Mouse (Mus musculus) liver, embryonic 14.5 days (tissue): ENCODE measurements around the gene Atg5. TPM values are rescaled to one million over a fixed set of nuclear protein-coding genes. Genes with fewer than 3 reads are reported as not detected.

ENCODE experiments used
- ATAC-seq: fragments of 200-750 bp; cut with Nextera tagmentation; 2 replicates; pipeline ENCODE4 v1.8.0; 2017; ENCODE audit warnings: moderate number of reproducible peaks, mild to moderate bottlenecking, moderate library complexity; ENCODE audit not compliant: insufficient read depth
- DNase-seq, 3 experiments: peaks; one replicate each; pipeline ENCODE4 v3.0.0-alpha.2; 2012 to 2013; ENCODE audit warnings: low read depth in 3 of 3, low spot score in 3 of 3
- H3K27ac ChIP-seq: fragments of 300-500 bp; sonication (generic); 2 replicates; pipeline ENCODE4 v1.5.1; 2014; ENCODE audit warnings: moderate library complexity, mild to moderate bottlenecking, control low read depth, inconsistent platforms
- H3K27me3 ChIP-seq: fragments of 300-500 bp; sonication (generic); 2 replicates; pipeline ENCODE4 v1.6.1; 2014; ENCODE audit warnings: mild to moderate bottlenecking, low read length, moderate library complexity; ENCODE audit not compliant: control insufficient read depth, insufficient read depth
- H3K36me3 ChIP-seq: fragments of 300-500 bp; sonication (generic); replicated peaks from 2 replicates; pipeline ENCODE4 v1.6.1; 2014; ENCODE audit warnings: low read depth; ENCODE audit not compliant: control insufficient read depth, insufficient read depth
- H3K4me1 ChIP-seq, 2 experiments: fragments of 200-500 bp in 1 of 2; fragments of 300-500 bp in 1 of 2; sonication (generic) in 1 of 2; replicated peaks; 2 replicates each; pipeline ENCODE4 v1.6.1; 2012 to 2014; ENCODE audit warnings: antibody characterized with exemption in 1 of 2, inconsistent platforms in 1 of 2, low read length in 1 of 2; ENCODE audit not compliant: control insufficient read depth in 2 of 2, insufficient read depth in 2 of 2
- H3K4me2 ChIP-seq: fragments of 300-500 bp; sonication (generic); 2 replicates; pipeline ENCODE4 v1.6.1; 2014; ENCODE audit warnings: low read depth, mild to moderate bottlenecking, control low read depth, moderate library complexity
- H3K4me3 ChIP-seq, 2 experiments: fragments of 200-500 bp in 1 of 2; fragments of 300-500 bp in 1 of 2; sonication (generic) in 1 of 2; 2 replicates each; pipeline ENCODE4 v1.5.1; 2012 to 2014; ENCODE audit warnings: low read depth in 2 of 2, low read length in 2 of 2, mild to moderate bottlenecking in 2 of 2, control low read depth in 1 of 2, inconsistent platforms in 1 of 2, moderate library complexity in 1 of 2; ENCODE audit not compliant: insufficient read depth in 1 of 2
- H3K9ac ChIP-seq: fragments of 300-500 bp; sonication (generic); replicated peaks from 2 replicates; pipeline ENCODE4 v1.6.1; 2014; ENCODE audit warnings: mild to moderate bottlenecking, control low read depth, moderate library complexity
- H3K9me3 ChIP-seq: fragments of 300-500 bp; sonication (generic); 2 replicates; pipeline ENCODE4 v1.6.1; 2016; ENCODE audit warnings: low read length, mixed read lengths; ENCODE audit not compliant: control insufficient read depth
- CTCF ChIP-seq: IDR thresholded peaks from 2 replicates; pipeline ENCODE4 v1.5.1; 2016; ENCODE audit warnings: antibody characterized with exemption, low read depth, control low read depth
- EP300 ChIP-seq: IDR thresholded peaks from 2 replicates; pipeline ENCODE4 v1.6.1; 2016; ENCODE audit warnings: antibody characterized with exemption, low read depth
- WGBS: fragments of 180-500 bp; shearing (Covaris S2); extraction: QIAGEN DNeasy Blood & Tissue Kit; methylation state at CpG from one replicate; pipeline ENCODE4 v1.1.7; 2014; ENCODE audit not compliant: insufficient replicate concordance; 5-methylcytosine and 5-hydroxymethylcytosine counted together
- microRNA counts: library from miRNA; unstranded; fragments of <30 nt; microRNA quantifications from one replicate; lab custom pipeline; 2016
- microRNA-seq: library from miRNA; unstranded; fragments of <30 nt; microRNA quantifications from one replicate; pipeline ENCODE4, GENCODE M21; 2016
- polyA plus RNA-seq, 2 experiments: library from polyadenylated mRNA; depleted of rRNA in 1 of 2; stranded (reverse) in 1 of 2; unstranded in 1 of 2; fragments of >200 nt; fragmentation: Nextera tagmentation in 1 of 2; extraction: Ambion mirVana in 1 of 2; gene quantifications; 2 replicates each; pipeline versions ENCODE4 v1.2.1 to v1.2.3; 2012 to 2014

Atg5 gene
- polyA plus RNA-seq, 2 experiments = 7.5 to 21.0 TPM

DNA sequence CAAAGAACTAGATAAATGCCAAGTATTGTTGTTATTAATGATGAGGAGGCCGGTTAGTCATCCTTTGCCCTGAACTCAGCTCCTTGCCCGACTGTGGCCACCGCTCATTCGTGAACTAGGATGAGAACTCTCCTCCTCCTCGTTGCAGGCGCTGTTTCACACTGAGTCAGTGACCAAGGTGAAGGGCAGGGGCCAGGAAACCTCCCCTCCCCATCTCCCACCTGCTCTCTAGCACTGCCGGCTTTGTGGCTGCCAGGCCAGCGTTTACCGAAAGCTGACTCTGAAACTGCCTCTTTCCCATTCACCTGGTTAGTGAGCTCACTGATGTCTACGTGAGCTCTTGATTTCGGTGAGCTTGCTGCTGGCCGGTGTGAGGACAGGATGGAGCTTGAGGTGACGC is 132.4 kb downstream of the Atg5 start:
- no peak overlapping the region for H3K27ac ChIP-seq
- H3K4me3 ChIP-seq = no peak overlapping the region
- no peak overlapping the region for H3K4me2 ChIP-seq
- no peaks in the 10 kb centered on the region for H3K27me3 ChIP-seq
- ATAC-seq = no peak
- DNase-seq = no peak
- TF ChIP-seq EP300 (no peak), CTCF (no peak)
- H3K4me1 ChIP-seq = no peaks in the 10 kb centered on the region
- no peaks in the 10 kb centered on the region for H3K9me3 ChIP-seq
- no peaks in the 10 kb centered on the region for H3K36me3 ChIP-seq
- 65% methylated on average over 13 of the region's 13 CpGs for WGBS
- no peak overlapping the region for H3K9ac ChIP-seq

GRCm38 (mm10) chr10:44401600-44401999 is 133.4 kb downstream of the Atg5 start:
- WGBS = 72% methylated on average over 10 of the region's 10 CpGs
- TF ChIP-seq EP300 (no peak), CTCF (no peak)
- H3K9ac ChIP-seq = no peak overlapping the region
- H3K4me1 ChIP-seq = no peaks in the 10 kb centered on the region
- H3K4me2 ChIP-seq = no peak overlapping the region
- H3K27me3 ChIP-seq = no peaks in the 10 kb centered on the region
- H3K27ac ChIP-seq = no peak overlapping the region
- no peaks in the 10 kb centered on the region for H3K36me3 ChIP-seq
- DNase-seq (no peak), ATAC-seq (no peak)
- H3K9me3 ChIP-seq = no peaks in the 10 kb centered on the region
- no peak overlapping the region for H3K4me3 ChIP-seq

DNA sequence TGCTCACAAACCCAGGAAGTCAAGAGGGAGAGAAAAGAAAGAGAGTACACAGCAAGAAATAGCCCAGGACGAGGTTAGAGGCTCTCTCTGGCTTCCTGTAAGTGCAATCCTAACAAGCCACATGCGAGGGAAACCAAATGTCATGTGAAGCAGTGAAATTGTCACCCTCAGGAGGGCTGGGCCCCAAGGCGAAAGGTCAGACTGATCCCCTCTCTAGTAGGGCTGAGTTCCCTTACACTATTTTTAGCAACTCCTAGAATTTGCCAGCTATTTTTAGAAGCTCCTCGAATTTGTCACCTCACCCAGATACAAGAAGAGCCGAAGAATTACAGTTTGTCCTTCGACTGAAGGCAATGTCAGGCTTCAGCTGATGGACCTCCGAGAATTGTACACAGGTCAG is 135.3 kb downstream of the Atg5 start:
- H3K9ac ChIP-seq = no peak overlapping the region
- no peaks in the 10 kb centered on the region for H3K36me3 ChIP-seq
- no peak overlapping the region for H3K4me2 ChIP-seq
- no peaks in the 10 kb centered on the region for H3K27me3 ChIP-seq
- H3K4me3 ChIP-seq = no peak overlapping the region
- H3K27ac ChIP-seq = no peak overlapping the region
- TF ChIP-seq CTCF (no peak), EP300 (no peak)
- ATAC-seq (no peak), DNase-seq (no peak)
- H3K4me1 ChIP-seq = no peaks in the 10 kb centered on the region
- no peaks in the 10 kb centered on the region for H3K9me3 ChIP-seq
- 34% methylated on average over 7 of the region's 7 CpGs for WGBS

GRCm38 (mm10) chr10:44409054-44409453 is 140.9 kb downstream of the Atg5 start:
- H3K9ac ChIP-seq = no peak overlapping the region
- no peaks in the 10 kb centered on the region for H3K27me3 ChIP-seq
- no peak for DNase-seq
- no peaks in the 10 kb centered on the region for H3K4me1 ChIP-seq
- TF ChIP-seq CTCF = no peak
- no peak overlapping the region for H3K4me3 ChIP-seq
- WGBS = 60% methylated on average over 10 of the region's 10 CpGs
- no peak for ATAC-seq
- H3K36me3 ChIP-seq = no peaks in the 10 kb centered on the region
- H3K27ac ChIP-seq = no peak overlapping the region
- H3K4me2 ChIP-seq = no peak overlapping the region
- no peaks in the 10 kb centered on the region for H3K9me3 ChIP-seq

GRCm38 (mm10) chr10:44409958-44410357 is 141.8 kb downstream of the Atg5 start:
- DNase-seq (no peak), ATAC-seq (no peak)
- TF ChIP-seq CTCF = no peak
- TF ChIP-seq EP300 = no peak

More at GRCm38 (mm10) chr10:44409958-44410357, 141.8 kb downstream of the Atg5 start:
- Histone ChIP-seq H3K4me3 (no peak overlapping the region), H3K4me2 (no peak overlapping the region), H3K9me3 (no peaks in the 10 kb centered on the region), H3K4me1 (no peaks in the 10 kb centered on the region), H3K27ac (no peak overlapping the region), H3K9ac (no peak overlapping the region), H3K36me3 (no peaks in the 10 kb centered on the region), H3K27me3 (no peaks in the 10 kb centered on the region)
- WGBS = 36% methylated on average over 11 of the region's 11 CpGs

MicroRNAs encoded within 50 kb of the gene (microRNA counts, 519-probe panel; counts per million panel counts)
- 69.9 counts per million for microRNA mmu-miR-1929 (lab: Ali Mortazavi, UCI)

Small RNA genes within 50 kb of the gene (microRNA-seq; reads per million reads assigned to microRNA genes)
- gene Mir1929 = 3.4 reads per million

Other genes with a start within 250 kb of the Atg5 start
- gene Crybg1, start 119.5 kb upstream of the Atg5 start, polyA plus RNA-seq (2012; rRNA removed) = 0.22 and 0.25 TPM in 2 replicates
- 0.48 and 0.54 TPM in 2 replicates for gene Crybg1, start 119.5 kb upstream of the Atg5 start, polyA plus RNA-seq (2014; fragmentation: Nextera tagmentation; extraction: Ambion mirVana)